Mouse (Mus musculus) intestine, embryonic 16.5 days (tissue): ENCODE measurements at regions not wholly inside any gene's neighbourhood (a gene's known extent, or its start where the extent isn't known, plus 50 kb on each side); places are given as distances from the start of the nearest gene placed in this dataset.
"Not testable (repeated sequence)": the region's sequence is repeated elsewhere in the genome, so short reads cannot be mapped to it uniquely, and the experiment has no call there.

Source experiments
- ATAC-seq: fragments of 200-750 bp; cut with Nextera tagmentation; 2 replicates; pipeline ENCODE4 v1.8.0; 2017; ENCODE audit warnings: moderate TSS enrichment, moderate library complexity
- H3K27ac ChIP-seq: fragments of 300-500 bp; sonication (generic); 2 replicates; pipeline ENCODE4 v1.5.1; 2014; ENCODE audit warnings: mild to moderate bottlenecking, low read length
- H3K27me3 ChIP-seq: fragments of 300-500 bp; sonication (generic); replicated peaks from 2 replicates; pipeline ENCODE4 v1.6.1; 2014; ENCODE audit warnings: low read length, control low read depth, mixed read lengths; ENCODE audit not compliant: control insufficient read depth, insufficient read depth
- H3K36me3 ChIP-seq: fragments of 300-500 bp; sonication (generic); 2 replicates; pipeline ENCODE4 v1.6.1; 2014; ENCODE audit warnings: low read length, control low read depth; ENCODE audit not compliant: control insufficient read depth, insufficient read depth
- H3K4me1 ChIP-seq: fragments of 300-500 bp; sonication (generic); 2 replicates; pipeline ENCODE4 v1.6.1; 2014; ENCODE audit warnings: low read length, control low read depth, mixed read lengths; ENCODE audit not compliant: control insufficient read depth, insufficient read depth
- H3K4me2 ChIP-seq: fragments of 300-500 bp; sonication (generic); 2 replicates; pipeline ENCODE4 v1.6.1; 2014; ENCODE audit warnings: low read depth, low read length, control low read depth
- H3K4me3 ChIP-seq: fragments of 300-500 bp; sonication (generic); 2 replicates; pipeline ENCODE4 v1.5.1; 2014; ENCODE audit warnings: mild to moderate bottlenecking, low read length
- H3K9ac ChIP-seq: fragments of 300-500 bp; sonication (generic); 2 replicates; pipeline ENCODE4 v1.6.1; 2014; ENCODE audit warnings: low read depth, low read length
- H3K9me3 ChIP-seq: fragments of 300-500 bp; sonication (generic); 2 replicates; pipeline ENCODE4 v1.6.1; 2016; ENCODE audit warnings: low read length, control low read depth; ENCODE audit not compliant: control insufficient read depth
- WGBS: fragments of 180-500 bp; shearing (Covaris S2); extraction: QIAGEN DNeasy Blood & Tissue Kit; methylation state at CpG from one replicate; pipeline ENCODE4 v1.1.7; 2014; 5-methylcytosine and 5-hydroxymethylcytosine counted together

GRCm38 (mm10) chr6:68828460-68828859, 1292.9 kb upstream of the Tacstd2 start:
- not testable (repeated sequence) for H3K27ac ChIP-seq, H3K27me3 ChIP-seq, H3K4me2 ChIP-seq, H3K4me1 ChIP-seq, H3K36me3 ChIP-seq, H3K4me3 ChIP-seq, ATAC-seq, H3K9me3 ChIP-seq, H3K9ac ChIP-seq
- WGBS = 88% methylated on average over 1 of the region's 1 CpGs

GRCm38 (mm10) chr6:68813346-68813745, 1277.8 kb upstream of the Tacstd2 start:
- no peak overlapping the region for H3K4me3 ChIP-seq
- no peak for ATAC-seq
- H3K4me1 ChIP-seq = no peaks in the 10 kb centered on the region
- H3K9me3 ChIP-seq = no peaks in the 10 kb centered on the region
- H3K36me3 ChIP-seq = no peaks in the 10 kb centered on the region
- H3K27ac ChIP-seq = no peak overlapping the region
- no peak overlapping the region for H3K4me2 ChIP-seq
- no peak overlapping the region for H3K9ac ChIP-seq
- H3K27me3 ChIP-seq = no peaks in the 10 kb centered on the region
- 78% methylated on average over 3 of the region's 3 CpGs for WGBS

GRCm38 (mm10) chr6:68799205-68799604, 1263.6 kb upstream of the Tacstd2 start:
- not testable (repeated sequence) for H3K4me1 ChIP-seq, H3K4me3 ChIP-seq, H3K4me2 ChIP-seq, ATAC-seq, H3K27ac ChIP-seq, H3K36me3 ChIP-seq, H3K9me3 ChIP-seq, H3K9ac ChIP-seq, H3K27me3 ChIP-seq
- 90% methylated on average over 16 of the region's 19 CpGs for WGBS

GRCm38 (mm10) chr6:68771507-68771906, 1235.9 kb upstream of the Tacstd2 start:
- no peaks in the 10 kb centered on the region for H3K27me3 ChIP-seq
- H3K9me3 ChIP-seq = no peaks in the 10 kb centered on the region
- no peak overlapping the region for H3K9ac ChIP-seq
- H3K4me1 ChIP-seq = no peaks in the 10 kb centered on the region
- no peak overlapping the region for H3K4me3 ChIP-seq
- no peak for ATAC-seq
- no peak overlapping the region for H3K4me2 ChIP-seq
- 82% methylated on average over 2 of the region's 2 CpGs for WGBS
- no peaks in the 10 kb centered on the region for H3K36me3 ChIP-seq
- no peak overlapping the region for H3K27ac ChIP-seq

GRCm38 (mm10) chr6:68750451-68750850, 1214.9 kb upstream of the Tacstd2 start:
- Histone ChIP-seq H3K4me2 (no peak overlapping the region), H3K27me3 (no peaks in the 10 kb centered on the region), H3K9me3 (no peaks in the 10 kb centered on the region), H3K9ac (no peak overlapping the region), H3K4me3 (no peak overlapping the region), H3K36me3 (no peaks in the 10 kb centered on the region), H3K4me1 (no peaks in the 10 kb centered on the region), H3K27ac (no peak overlapping the region)
- WGBS = 91% methylated on average over 1 of the region's 1 CpGs
- no peak for ATAC-seq

GRCm38 (mm10) chr6:68749699-68750098, 1214.1 kb upstream of the Tacstd2 start:
- Histone ChIP-seq H3K27ac (no peak overlapping the region), H3K27me3 (no peaks in the 10 kb centered on the region), H3K9ac (no peak overlapping the region), H3K9me3 (no peaks in the 10 kb centered on the region), H3K36me3 (no peaks in the 10 kb centered on the region), H3K4me3 (no peak overlapping the region), H3K4me1 (no peaks in the 10 kb centered on the region), H3K4me2 (no peak overlapping the region)
- no peak for ATAC-seq
- WGBS = 78% methylated on average over 3 of the region's 3 CpGs

GRCm38 (mm10) chr6:68738573-68738972, 1203.0 kb upstream of the Tacstd2 start:
- Histone ChIP-seq H3K4me2 (no peak overlapping the region), H3K27ac (no peak overlapping the region), H3K4me1 (no peaks in the 10 kb centered on the region), H3K9ac (no peak overlapping the region), H3K9me3 (no peaks in the 10 kb centered on the region), H3K27me3 (no peaks in the 10 kb centered on the region), H3K36me3 (no peaks in the 10 kb centered on the region), H3K4me3 (no peak overlapping the region)
- ATAC-seq = peak; percentile 71

- H3K36me3 ChIP-seq = no peaks in the 10 kb centered on the region
- H3K4me1 ChIP-seq = no peaks in the 10 kb centered on the region
- no peak for ATAC-seq
- no peak overlapping the region for H3K4me2 ChIP-seq
- H3K27ac ChIP-seq = no peak overlapping the region
- WGBS = 91% methylated on average over 3 of the region's 3 CpGs
- no peak overlapping the region for H3K4me3 ChIP-seq
- no peaks in the 10 kb centered on the region for H3K9me3 ChIP-seq
- no peaks in the 10 kb centered on the region for H3K27me3 ChIP-seq
- H3K9ac ChIP-seq = no peak overlapping the region
These were observed 1201.1 kb upstream of the Tacstd2 start for GRCm38 (mm10) chr6:68736647-68737046.

GRCm38 (mm10) chr6:68736068-68736467, 1200.5 kb upstream of the Tacstd2 start:
- Histone ChIP-seq H3K9ac (no peak overlapping the region), H3K27me3 (no peaks in the 10 kb centered on the region), H3K4me1 (no peaks in the 10 kb centered on the region), H3K9me3 (no peaks in the 10 kb centered on the region), H3K36me3 (no peaks in the 10 kb centered on the region), H3K27ac (no peak overlapping the region), H3K4me3 (no peak overlapping the region), H3K4me2 (no peak overlapping the region)
- no peak for ATAC-seq

- not testable (repeated sequence) for ATAC-seq
- WGBS = 79% methylated on average over 1 of the region's 1 CpGs
These were observed 1175.5 kb upstream of the Tacstd2 start for GRCm38 (mm10) chr6:68711084-68711483.

More at GRCm38 (mm10) chr6:68711084-68711483, 1175.5 kb upstream of the Tacstd2 start:
- not testable (repeated sequence) for H3K4me2 ChIP-seq, H3K9ac ChIP-seq, H3K4me3 ChIP-seq, H3K27me3 ChIP-seq, H3K36me3 ChIP-seq, H3K4me1 ChIP-seq, H3K9me3 ChIP-seq, H3K27ac ChIP-seq
